In the genomic region with DNA sequence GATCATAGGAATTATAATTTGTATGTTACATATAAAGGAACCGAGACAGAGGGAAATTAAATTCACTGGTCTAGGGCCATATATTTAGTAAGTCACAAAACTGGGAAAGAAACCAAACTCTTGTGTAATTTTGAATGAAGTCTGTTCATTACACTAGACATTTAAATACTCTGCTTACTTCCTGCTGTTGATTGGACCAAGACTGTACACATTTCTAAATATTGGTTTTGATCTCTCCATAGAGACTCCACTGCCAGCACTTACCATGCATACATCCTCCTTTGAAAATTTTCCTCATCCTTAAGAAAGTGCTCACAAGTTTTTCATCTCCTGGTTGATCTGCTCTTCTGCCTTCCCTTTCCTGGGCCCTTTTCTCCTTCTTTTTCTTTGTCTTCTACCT, we compare ENCODE assay signal across 18 mouse cellular contexts.
DNase-seq lines count a peak whose midpoint lies in the region; ATAC-seq and TF ChIP-seq lines count a peak whose summit lies in the region.
"Had no signal": no experiment of that assay in that cellular context is flagged by ENCODE, and none has a peak within 500 bp of the region (broad histone marks: within the 10 kb centered on the region; RNA-seq: fewer than 3 reads in every experiment).

No protein-coding gene starts in this region.

- TF ChIP-seq CTCF in forebrain, postnatal 0 days (IDR thresholded peaks at IDR 0.05; ENCODE audit: low read depth) = no peak
- no peak for TF ChIP-seq CTCF in lung, embryonic 14.5 days (IDR thresholded peaks at IDR 0.05; ENCODE audit: low read depth)

- ATAC-seq in forebrain, postnatal 0 days = peak; percentile 89
- no peak for ATAC-seq in forebrain, embryonic 12.5 days (ENCODE audit: low FRiP score)
- no peak for ATAC-seq in lung, embryonic 14.5 days (ENCODE audit: insufficient read depth)
- no peak for ATAC-seq in heart, embryonic 12.5 days (ENCODE audit: insufficient number of reproducible peaks, low FRiP score)
- ATAC-seq: forebrain, embryonic 13.5 days; forebrain, embryonic 15.5 days had no signal

- 65% methylated on average over 1 of the region's 1 CpGs for WGBS in forebrain, postnatal 0 days
- 90% methylated on average over 1 of the region's 1 CpGs for WGBS in forebrain, embryonic 12.5 days
- WGBS in lung, embryonic 14.5 days = 69% methylated on average over 1 of the region's 1 CpGs
- WGBS in heart, embryonic 12.5 days = 79% methylated on average over 1 of the region's 1 CpGs

- no peaks in the 10 kb centered on the region for H3K36me3 ChIP-seq in forebrain, postnatal 0 days (ENCODE audit: insufficient read depth)
- H3K36me3 ChIP-seq in forebrain, embryonic 12.5 days (replicated peaks) = no peaks in the 10 kb centered on the region
- H3K36me3 ChIP-seq in lung, embryonic 14.5 days (ENCODE audit: insufficient read depth) = no peaks in the 10 kb centered on the region
- H3K36me3 ChIP-seq in heart, embryonic 12.5 days = no peaks in the 10 kb centered on the region
- H3K36me3 ChIP-seq: embryonic facial prominence, embryonic 10.5 days; embryonic facial prominence, embryonic 12.5 days; forebrain, embryonic 15.5 days had no signal

- no peaks in the 10 kb centered on the region for H3K9me3 ChIP-seq in forebrain, postnatal 0 days (ENCODE audit: low read length)
- H3K9me3 ChIP-seq in forebrain, embryonic 12.5 days = no peaks in the 10 kb centered on the region
- H3K9me3 ChIP-seq in lung, embryonic 14.5 days (ENCODE audit: low read depth, low read length) = no peaks in the 10 kb centered on the region
- H3K9me3 ChIP-seq in heart, embryonic 12.5 days (replicated peaks) = no peaks in the 10 kb centered on the region
- H3K9me3 ChIP-seq: embryonic facial prominence, embryonic 10.5 days; embryonic facial prominence, embryonic 12.5 days; forebrain, embryonic 13.5 days; forebrain, embryonic 15.5 days had no signal

- no peak overlapping the region for H3K4me3 ChIP-seq in forebrain, postnatal 0 days (ENCODE audit: low read depth, low read length)
- H3K4me3 ChIP-seq in forebrain, embryonic 12.5 days (replicated peaks) = no peak overlapping the region
- H3K4me3 ChIP-seq in lung, embryonic 14.5 days (ENCODE audit: low read depth, low read length) = no peak overlapping the region
- no peak overlapping the region for H3K4me3 ChIP-seq in heart, embryonic 12.5 days
- H3K4me3 ChIP-seq: embryonic facial prominence, embryonic 10.5 days; embryonic facial prominence, embryonic 12.5 days; forebrain, embryonic 13.5 days; forebrain, embryonic 15.5 days had no signal

- no peaks in the 10 kb centered on the region for H3K27me3 ChIP-seq in forebrain, postnatal 0 days (ENCODE audit: insufficient read depth, low read length)
- H3K27me3 ChIP-seq in forebrain, embryonic 12.5 days = no peaks in the 10 kb centered on the region
- H3K27me3 ChIP-seq in lung, embryonic 14.5 days (ENCODE audit: insufficient read depth, low read length) = no peaks in the 10 kb centered on the region
- H3K27me3 ChIP-seq in heart, embryonic 12.5 days (replicated peaks) = no peaks in the 10 kb centered on the region
- H3K27me3 ChIP-seq: embryonic facial prominence, embryonic 12.5 days; forebrain, embryonic 13.5 days; forebrain, embryonic 15.5 days had no signal

- DNase-seq in forebrain, postnatal 0 days = peak; percentile 26
- peak; percentile 14 for DNase-seq in lung, embryonic 14.5 days
- no peak for DNase-seq in lung, postnatal 14 days
- DNase-seq in brain, embryonic 18.5 days (ENCODE audit: low read depth, low spot score) = peak; percentile 26
- DNase-seq: adrenal gland, adult 2 months; adrenal gland, postnatal 10 days; adrenal gland, postnatal 25 days; cerebellum, adult 11-12 months; cerebellum, adult 2 months; cerebellum, adult 9-10 months; cerebellum, postnatal 10 days; cerebellum, postnatal 25 days had no signal

- no peak overlapping the region for H3K27ac ChIP-seq in forebrain, postnatal 0 days (ENCODE audit: low read depth, low read length)
- no peak overlapping the region for H3K27ac ChIP-seq in forebrain, embryonic 12.5 days
- H3K27ac ChIP-seq in lung, embryonic 14.5 days (ENCODE audit: low read depth) = no peak overlapping the region
- H3K27ac ChIP-seq in heart, embryonic 12.5 days (ENCODE audit: poor library complexity, severe bottlenecking) = no peak overlapping the region
- H3K27ac ChIP-seq: embryonic facial prominence, embryonic 10.5 days; embryonic facial prominence, embryonic 12.5 days; forebrain, embryonic 13.5 days; forebrain, embryonic 15.5 days had no signal

- H3K4me2 ChIP-seq in forebrain, postnatal 0 days (ENCODE audit: low read depth) = no peak overlapping the region
- no peak overlapping the region for H3K4me2 ChIP-seq in forebrain, embryonic 12.5 days
- H3K4me2 ChIP-seq in lung, embryonic 14.5 days = no peak overlapping the region
- no peak overlapping the region for H3K4me2 ChIP-seq in heart, embryonic 12.5 days
- H3K4me2 ChIP-seq: embryonic facial prominence, embryonic 12.5 days; forebrain, embryonic 13.5 days; forebrain, embryonic 15.5 days had no signal

- no peaks in the 10 kb centered on the region for H3K4me1 ChIP-seq in forebrain, postnatal 0 days (ENCODE audit: insufficient read depth)
- no peaks in the 10 kb centered on the region for H3K4me1 ChIP-seq in forebrain, embryonic 12.5 days
- no peaks in the 10 kb centered on the region for H3K4me1 ChIP-seq in lung, embryonic 14.5 days (ENCODE audit: insufficient read depth)
- no peaks in the 10 kb centered on the region for H3K4me1 ChIP-seq in heart, embryonic 12.5 days (replicated peaks)
- H3K4me1 ChIP-seq: embryonic facial prominence, embryonic 10.5 days; embryonic facial prominence, embryonic 12.5 days; forebrain, embryonic 13.5 days; forebrain, embryonic 15.5 days had no signal

- no peak overlapping the region for H3K9ac ChIP-seq in forebrain, postnatal 0 days
- no peak overlapping the region for H3K9ac ChIP-seq in forebrain, embryonic 12.5 days
- H3K9ac ChIP-seq in lung, embryonic 14.5 days = no peak overlapping the region
- H3K9ac ChIP-seq in heart, embryonic 12.5 days = no peak overlapping the region
- H3K9ac ChIP-seq: embryonic facial prominence, embryonic 12.5 days; forebrain, embryonic 13.5 days; forebrain, embryonic 15.5 days had no signal
